Mouse (Mus musculus): ENCODE results near the gene Itga9. TPM values are rescaled to one million over a fixed set of nuclear protein-coding genes. Genes with fewer than 3 reads are reported as not detected.

Gene Itga9
- polyA plus RNA-seq, 1 experiment from 2014 or later: 6.6 TPM

GRCm38 (mm10) chr9:118891593-118891992, 285.1 kb downstream of the Itga9 start:
- no peak overlapping the region for H3K4me3 ChIP-seq
- no peaks in the 10 kb centered on the region for H3K9me3 ChIP-seq (replicated peaks)
- H3K27ac ChIP-seq: no peak overlapping the region
- H3K9ac ChIP-seq: no peak overlapping the region
- H3K27me3 ChIP-seq (replicated peaks): no peaks in the 10 kb centered on the region
- no peak overlapping the region for H3K4me2 ChIP-seq
- H3K36me3 ChIP-seq: no peaks in the 10 kb centered on the region
- ATAC-seq: no peak
- H3K4me1 ChIP-seq: peaks cover 6% of the 10 kb centered on the region; the same call in 1 of the 2 replicates
- 79% methylated on average over 9 of the region's 9 CpGs for WGBS (ENCODE audit: insufficient replicate concordance)

- Histone ChIP-seq H3K9ac (no peak overlapping the region), H3K4me2 (no peak overlapping the region), H3K27ac (no peak overlapping the region), H3K4me1 (no peaks in the 10 kb centered on the region), H3K27me3 (replicated peaks) (no peaks in the 10 kb centered on the region), H3K36me3 (no peaks in the 10 kb centered on the region), H3K4me3 (no peak overlapping the region), H3K9me3 (replicated peaks) (no peaks in the 10 kb centered on the region)
- 69% methylated on average over 2 of the region's 2 CpGs for WGBS (ENCODE audit: insufficient replicate concordance)
- no peak for ATAC-seq
Observed at GRCm38 (mm10) chr9:118895101-118895500, 288.6 kb downstream of the Itga9 start.

- H3K4me2 ChIP-seq: no peak overlapping the region
- H3K27me3 ChIP-seq (replicated peaks): no peaks in the 10 kb centered on the region
- H3K9me3 ChIP-seq (replicated peaks): no peaks in the 10 kb centered on the region
- no peaks in the 10 kb centered on the region for H3K36me3 ChIP-seq
- H3K9ac ChIP-seq: no peak overlapping the region
- no peak for ATAC-seq
- H3K4me1 ChIP-seq: no peaks in the 10 kb centered on the region
- 69% methylated on average over 2 of the region's 2 CpGs for WGBS (ENCODE audit: insufficient replicate concordance)
- no peak overlapping the region for H3K4me3 ChIP-seq
- H3K27ac ChIP-seq: no peak overlapping the region
Observed at GRCm38 (mm10) chr9:118900677-118901076, 294.2 kb downstream of the Itga9 start.

DNA sequence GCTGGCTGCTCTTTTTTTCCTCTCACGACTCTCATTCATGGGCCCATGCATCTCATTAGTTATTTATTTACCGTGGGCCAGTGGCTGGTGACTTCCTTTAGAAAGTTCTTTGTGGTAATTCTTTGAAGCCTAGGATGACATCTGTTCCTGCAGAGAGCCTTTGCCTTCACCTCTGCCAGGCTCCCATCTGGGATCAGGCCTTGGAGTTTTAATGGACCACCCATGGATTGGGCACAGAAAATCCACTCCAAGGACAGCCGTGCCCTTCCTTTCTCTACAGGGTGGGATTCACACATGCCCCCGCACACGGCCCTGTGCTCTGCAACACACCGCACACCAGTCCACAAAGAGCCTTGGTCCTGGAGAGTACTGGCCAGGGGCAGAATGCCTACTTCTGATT, 295.4 kb downstream of the Itga9 start:
- Histone ChIP-seq H3K9me3 (replicated peaks) (no peaks in the 10 kb centered on the region), H3K4me3 (no peak overlapping the region), H3K36me3 (no peaks in the 10 kb centered on the region), H3K4me1 (no peaks in the 10 kb centered on the region), H3K27ac (no peak overlapping the region), H3K27me3 (replicated peaks) (no peaks in the 10 kb centered on the region), H3K9ac (no peak overlapping the region), H3K4me2 (no peak overlapping the region)
- 69% methylated on average over 6 of the region's 6 CpGs for WGBS (ENCODE audit: insufficient replicate concordance)
- no peak for ATAC-seq

GRCm38 (mm10) chr9:118907934-118908620, 301.6 kb downstream of the Itga9 start:
- H3K9ac ChIP-seq: no peak overlapping the region
- no peaks in the 10 kb centered on the region for H3K27me3 ChIP-seq (replicated peaks)
- no peak for ATAC-seq
- H3K9me3 ChIP-seq (replicated peaks): no peaks in the 10 kb centered on the region
- no peaks in the 10 kb centered on the region; the same call in 1 of the 2 replicates for H3K4me1 ChIP-seq
- H3K27ac ChIP-seq: no peak overlapping the region
- 47% methylated on average over 18 of the region's 18 CpGs for WGBS (ENCODE audit: insufficient replicate concordance)
- no peak overlapping the region for H3K4me3 ChIP-seq
- no peak overlapping the region for H3K4me2 ChIP-seq
- H3K36me3 ChIP-seq: no peaks in the 10 kb centered on the region

DNA sequence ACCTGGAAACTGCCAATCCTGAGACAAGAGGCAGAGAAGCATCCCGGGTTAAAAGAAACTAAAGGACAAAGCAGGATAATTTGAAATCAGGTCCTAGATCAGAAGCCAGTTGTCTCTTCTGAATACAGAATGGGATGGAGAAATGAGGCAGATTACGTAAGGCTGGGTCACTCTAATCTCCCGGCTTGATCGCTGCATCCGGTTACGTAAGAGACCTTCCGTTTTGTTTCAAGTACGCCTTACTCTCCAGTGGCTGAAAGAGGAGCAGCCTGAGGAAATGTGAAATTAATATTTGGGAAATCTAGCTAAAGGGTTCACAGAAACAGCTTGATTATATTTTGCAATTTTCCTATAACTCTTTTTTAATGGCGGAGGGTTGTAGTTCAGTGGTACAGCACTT, 306.6 kb downstream of the Itga9 start:
- 47% methylated on average over 9 of the region's 9 CpGs for WGBS (ENCODE audit: insufficient replicate concordance)
- H3K4me2 ChIP-seq: no peak overlapping the region
- H3K27ac ChIP-seq: no peak overlapping the region
- no peak overlapping the region for H3K4me3 ChIP-seq
- H3K4me1 ChIP-seq: no peaks in the 10 kb centered on the region; the same call in 1 of the 2 replicates
- H3K9ac ChIP-seq: no peak overlapping the region
- no peak for ATAC-seq
- H3K9me3 ChIP-seq (replicated peaks): no peaks in the 10 kb centered on the region
- 0 out of 2 replicates have a peak, but pooled peaks cover 5% of the 10 kb centered on the region for H3K27me3 ChIP-seq (replicated peaks)
- H3K36me3 ChIP-seq: no peaks in the 10 kb centered on the region

DNA sequence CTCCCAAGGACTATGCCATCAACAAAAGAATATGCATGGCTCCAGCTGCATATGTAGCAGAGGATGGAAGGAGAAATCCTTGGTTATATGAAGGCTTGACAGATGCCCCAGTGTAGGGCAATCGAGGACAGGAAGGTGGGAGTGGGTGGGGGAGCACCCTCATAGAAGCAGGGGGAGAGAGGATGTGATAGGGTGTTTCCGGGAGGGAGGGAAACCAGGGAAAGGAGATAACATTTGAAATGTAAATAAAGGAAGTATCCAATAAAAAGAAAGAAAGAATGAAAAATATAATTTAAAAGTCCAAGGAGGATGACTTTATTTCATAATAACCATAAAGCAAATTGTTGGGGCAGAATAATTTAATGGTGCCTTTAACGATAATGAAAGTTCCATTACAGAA, 307.1 kb downstream of the Itga9 start:
- H3K27ac ChIP-seq: no peak overlapping the region
- ATAC-seq: no peak
- no peaks in the 10 kb centered on the region for H3K36me3 ChIP-seq
- H3K4me1 ChIP-seq: no peaks in the 10 kb centered on the region; the same call in 1 of the 2 replicates
- H3K27me3 ChIP-seq (replicated peaks): 0 out of 2 replicates have a peak, but pooled peaks cover 6% of the 10 kb centered on the region
- H3K9me3 ChIP-seq (replicated peaks): no peaks in the 10 kb centered on the region
- no peak overlapping the region for H3K4me3 ChIP-seq
- H3K9ac ChIP-seq: no peak overlapping the region
- no peak overlapping the region for H3K4me2 ChIP-seq
- 36% methylated on average over 3 of the region's 3 CpGs for WGBS (ENCODE audit: insufficient replicate concordance)

GRCm38 (mm10) chr9:118914589-118914988, 308.1 kb downstream of the Itga9 start:
- Histone ChIP-seq H3K9ac (no peak overlapping the region), H3K9me3 (replicated peaks) (no peaks in the 10 kb centered on the region), H3K4me1 (no peaks in the 10 kb centered on the region; the same call in 1 of the 2 replicates), H3K27me3 (replicated peaks) (0 out of 2 replicates have a peak, but pooled peaks cover 9% of the 10 kb centered on the region), H3K27ac (no peak overlapping the region), H3K4me2 (no peak overlapping the region), H3K4me3 (no peak overlapping the region), H3K36me3 (no peaks in the 10 kb centered on the region)
- WGBS (ENCODE audit: insufficient replicate concordance): 50% methylated on average over 8 of the region's 8 CpGs
- no peak for ATAC-seq

DNA sequence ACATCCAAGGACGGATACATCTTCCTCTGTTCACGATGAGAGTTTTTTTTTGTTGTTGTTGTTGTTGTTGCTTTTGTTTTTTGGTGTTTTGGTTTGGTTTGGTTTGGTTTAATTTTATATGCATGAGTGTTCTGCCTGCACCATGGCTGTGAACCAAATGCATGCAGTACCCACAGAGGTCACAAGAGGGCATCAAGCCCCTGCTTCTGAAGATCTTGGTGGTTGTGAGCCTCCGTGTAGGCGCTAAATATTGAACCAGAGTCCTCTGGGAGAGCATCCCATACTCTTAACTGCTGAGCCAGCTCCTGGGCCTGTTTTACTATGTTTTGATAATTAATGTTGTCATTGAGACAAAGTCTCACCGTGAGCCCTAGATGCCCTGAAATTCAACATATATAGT, 308.8 kb downstream of the Itga9 start:
- H3K9me3 ChIP-seq (replicated peaks): no peaks in the 10 kb centered on the region
- no peak overlapping the region for H3K4me2 ChIP-seq
- no peak for ATAC-seq
- 0 out of 2 replicates have a peak, but pooled peaks cover 13% of the 10 kb centered on the region for H3K27me3 ChIP-seq (replicated peaks)
- H3K4me1 ChIP-seq: no peaks in the 10 kb centered on the region; the same call in 1 of the 2 replicates
- H3K4me3 ChIP-seq: no peak overlapping the region
- no peak overlapping the region for H3K9ac ChIP-seq
- no peak overlapping the region for H3K27ac ChIP-seq
- no peaks in the 10 kb centered on the region for H3K36me3 ChIP-seq
- 45% methylated on average over 5 of the region's 5 CpGs for WGBS (ENCODE audit: insufficient replicate concordance)

- no peaks in the 10 kb centered on the region for H3K36me3 ChIP-seq
- peaks cover 4% of the 10 kb centered on the region for H3K4me1 ChIP-seq
- 72% methylated on average over 16 of the region's 16 CpGs for WGBS (ENCODE audit: insufficient replicate concordance)
- H3K27me3 ChIP-seq (replicated peaks): peaks cover 20% of the 10 kb centered on the region; the same call in 1 of the 2 replicates
- H3K4me2 ChIP-seq: no peak overlapping the region
- H3K27ac ChIP-seq: no peak overlapping the region
- no peak for ATAC-seq
- H3K4me3 ChIP-seq: no peak overlapping the region
- no peaks in the 10 kb centered on the region for H3K9me3 ChIP-seq (replicated peaks)
- H3K9ac ChIP-seq: no peak overlapping the region
Observed at GRCm38 (mm10) chr9:118919672-118920186, 313.2 kb downstream of the Itga9 start.

DNA sequence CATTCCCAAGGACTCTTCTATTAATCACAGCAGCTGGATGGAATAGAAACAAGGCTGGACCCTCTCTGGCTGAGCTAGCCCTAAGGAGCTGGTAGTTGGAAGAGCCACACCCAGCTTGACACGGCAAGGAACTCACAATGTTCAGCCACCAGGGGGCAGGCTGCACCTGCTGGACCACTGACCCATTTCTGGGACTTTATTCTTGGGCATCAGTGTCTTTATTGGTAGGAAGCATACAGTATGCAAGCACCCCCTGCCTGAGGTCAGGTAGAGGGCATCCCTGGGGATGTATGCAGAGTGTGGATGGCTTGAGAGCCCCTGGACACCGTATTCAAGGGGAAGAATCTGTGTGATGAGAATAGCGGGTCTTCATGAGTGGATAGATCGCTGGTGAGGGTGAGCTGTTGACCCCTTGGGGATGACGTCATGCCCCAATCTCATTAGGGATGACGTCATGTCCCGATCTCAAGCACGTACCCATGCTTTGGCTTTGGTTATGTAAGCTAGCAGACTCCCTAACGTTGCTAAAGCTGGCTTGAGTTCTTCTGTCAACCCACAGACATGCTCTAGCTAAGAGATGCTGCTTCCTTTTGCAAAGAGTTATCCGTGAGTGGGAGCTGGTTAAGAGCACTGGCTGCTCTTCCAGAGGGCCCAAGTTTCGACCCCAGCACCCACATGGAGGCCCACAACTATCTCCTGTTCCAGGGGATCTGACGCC, 314.5 kb downstream of the Itga9 start:
- peaks cover 20% of the 10 kb centered on the region; the same call in 1 of the 2 replicates for H3K27me3 ChIP-seq (replicated peaks)
- 48% methylated on average over 12 of the region's 12 CpGs for WGBS (ENCODE audit: insufficient replicate concordance)
- no peaks in the 10 kb centered on the region for H3K9me3 ChIP-seq (replicated peaks)
- H3K9ac ChIP-seq: no peak overlapping the region
- no peaks in the 10 kb centered on the region for H3K36me3 ChIP-seq
- no peak overlapping the region for H3K4me3 ChIP-seq
- peaks cover 13% of the 10 kb centered on the region for H3K4me1 ChIP-seq
- no peak for ATAC-seq
- H3K4me2 ChIP-seq: no peak overlapping the region
- no peak overlapping the region for H3K27ac ChIP-seq

DNA sequence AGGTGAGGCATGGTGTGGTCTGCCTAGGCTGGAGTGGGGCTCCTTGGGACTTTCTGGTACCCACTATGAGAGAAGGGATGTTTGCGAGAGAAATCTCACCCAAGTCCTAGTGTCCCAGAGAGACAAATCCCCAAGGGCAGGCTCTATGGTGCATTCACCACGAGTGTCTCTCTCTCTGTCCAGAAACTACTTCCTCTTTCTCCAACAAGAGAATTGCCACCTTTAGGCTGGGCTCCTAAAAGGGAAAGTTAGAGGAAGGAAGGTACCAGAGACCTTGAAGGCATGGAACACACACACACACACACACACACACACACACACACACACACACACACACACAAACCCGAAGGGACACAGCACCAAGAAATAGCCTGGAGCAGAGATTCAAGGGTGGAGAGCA, 315.4 kb downstream of the Itga9 start:
- no peak overlapping the region for H3K4me3 ChIP-seq
- H3K9me3 ChIP-seq (replicated peaks): no peaks in the 10 kb centered on the region
- no peak for ATAC-seq
- WGBS (ENCODE audit: insufficient replicate concordance): 39% methylated on average over 3 of the region's 3 CpGs
- H3K27me3 ChIP-seq (replicated peaks): peaks cover 20% of the 10 kb centered on the region; the same call in 1 of the 2 replicates
- H3K36me3 ChIP-seq: no peaks in the 10 kb centered on the region
- no peak overlapping the region for H3K4me2 ChIP-seq
- no peak overlapping the region for H3K27ac ChIP-seq
- H3K4me1 ChIP-seq: peaks cover 17% of the 10 kb centered on the region
- H3K9ac ChIP-seq: no peak overlapping the region
